Mouse (Mus musculus) limb, embryonic 10.5 days (tissue): ENCODE measurements around the gene Htr6. TPM values are rescaled to one million over a fixed set of nuclear protein-coding genes. Genes with fewer than 3 reads are reported as not detected.

ENCODE experiments used
- DNase-seq: peaks from one replicate; pipeline ENCODE4 v3.0.0-alpha.2; 2017; ENCODE audit warnings: low spot score
- H3K27ac ChIP-seq: fragments of 300-500 bp; sonication (generic); 2 replicates; pipeline ENCODE4 v1.5.1; 2016; ENCODE audit warnings: mild to moderate bottlenecking
- H3K27me3 ChIP-seq: fragments of 300-500 bp; sonication (generic); 2 replicates; pipeline ENCODE4 v1.6.1; 2016; ENCODE audit warnings: low read depth, mild to moderate bottlenecking; ENCODE audit not compliant: poor library complexity, severe bottlenecking
- H3K36me3 ChIP-seq: fragments of 300-500 bp; sonication (generic); 2 replicates; pipeline ENCODE4 v1.6.1; 2016; ENCODE audit warnings: mild to moderate bottlenecking, moderate library complexity
- H3K4me1 ChIP-seq: fragments of 300-500 bp; sonication (generic); 2 replicates; pipeline ENCODE4 v1.6.1; 2016
- H3K4me3 ChIP-seq: fragments of 300-500 bp; sonication (generic); 2 replicates; pipeline ENCODE4 v1.5.1; 2016; ENCODE audit warnings: mild to moderate bottlenecking, moderate library complexity
- H3K9me3 ChIP-seq: fragments of 300-500 bp; sonication (generic); replicated peaks from 2 replicates; pipeline ENCODE4 v1.6.1; 2016; ENCODE audit warnings: mild to moderate bottlenecking
- WGBS: fragments of 180-500 bp; shearing (Covaris S2); methylation state at CpG from one replicate; pipeline ENCODE4 v1.1.7; 2016; 5-methylcytosine and 5-hydroxymethylcytosine counted together
- polyA plus RNA-seq: library from polyadenylated mRNA; unstranded; fragments of >200 nt; fragmentation: Nextera tagmentation; extraction: Ambion mirVana; gene quantifications from 2 replicates; pipeline ENCODE4 v1.2.1, GENCODE M21; 2016

Htr6 gene
- polyA plus RNA-seq, 1 experiment from 2014 or later = not detected

- Histone ChIP-seq H3K9me3 (no peaks in the 10 kb centered on the region), H3K27me3 (peaks cover 16% of the 10 kb centered on the region; the same call in 1 of the 2 replicates), H3K4me1 (peaks cover 29% of the 10 kb centered on the region), H3K27ac (no peak overlapping the region), H3K36me3 (no peaks in the 10 kb centered on the region), H3K4me3 (no peak overlapping the region)
- 94% methylated on average over 3 of the region's 3 CpGs for WGBS
- DNase-seq = no peak
Observed at GRCm38 (mm10) chr4:139035799-139036198, 39.6 kb downstream of the Htr6 start.

DNA sequence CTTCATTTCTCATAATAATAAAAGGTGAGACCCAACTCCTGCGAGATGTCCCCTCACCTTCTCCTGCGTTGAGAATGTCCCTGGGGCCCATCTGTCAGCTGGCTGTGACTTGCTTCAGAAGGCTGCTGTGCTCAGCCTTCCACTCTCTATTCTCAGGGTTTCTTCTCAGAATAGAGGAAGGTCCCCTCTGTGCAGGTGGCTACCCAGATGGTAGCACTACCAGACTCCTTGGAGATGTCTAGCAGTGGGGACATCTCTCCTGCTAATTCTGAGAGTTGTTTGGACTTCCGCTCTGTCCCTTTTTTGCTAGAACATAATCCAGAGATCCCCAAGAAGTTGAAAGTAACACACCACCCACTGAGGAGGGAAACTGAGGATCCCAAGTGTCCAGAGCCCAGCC is 40.4 kb downstream of the Htr6 start:
- no peak overlapping the region for H3K27ac ChIP-seq
- H3K27me3 ChIP-seq = peaks cover 8% of the 10 kb centered on the region; the same call in 1 of the 2 replicates
- DNase-seq = no peak
- 95% methylated on average over 3 of the region's 3 CpGs for WGBS
- no peak overlapping the region for H3K4me3 ChIP-seq
- peaks cover 20% of the 10 kb centered on the region for H3K4me1 ChIP-seq
- H3K36me3 ChIP-seq = no peaks in the 10 kb centered on the region
- H3K9me3 ChIP-seq = no peaks in the 10 kb centered on the region

GRCm38 (mm10) chr4:139034540-139034939 is 40.8 kb downstream of the Htr6 start:
- no peak overlapping the region for H3K4me3 ChIP-seq
- WGBS = 52% methylated on average over 4 of the region's 4 CpGs

DNA sequence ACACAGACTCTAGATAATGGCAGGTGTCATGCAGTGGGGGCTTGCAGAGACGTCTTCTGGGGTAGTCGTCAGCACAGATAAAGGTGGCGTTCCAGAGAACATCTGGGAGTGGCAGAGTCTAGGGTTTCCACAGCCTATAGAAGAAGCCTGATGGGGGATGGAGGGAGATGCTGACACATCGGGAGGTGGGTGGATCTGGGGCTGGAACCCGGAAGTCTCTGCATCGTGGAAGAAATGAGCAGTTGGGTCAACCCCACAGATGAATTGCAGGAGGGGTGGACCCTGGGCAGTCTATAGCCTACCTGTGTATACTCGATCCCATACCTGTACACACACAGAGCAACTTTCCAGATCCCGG is 41.4 kb downstream of the Htr6 start:
- H3K9me3 ChIP-seq = no peaks in the 10 kb centered on the region

More at GRCm38 (mm10) chr4:139034540-139034939, 40.8 kb downstream of the Htr6 start:
- Histone ChIP-seq H3K9me3 (no peaks in the 10 kb centered on the region), H3K4me1 (peaks cover 16% of the 10 kb centered on the region), H3K36me3 (no peaks in the 10 kb centered on the region), H3K27me3 (peaks cover 4% of the 10 kb centered on the region; the same call in 1 of the 2 replicates), H3K27ac (no peak overlapping the region)
- no peak for DNase-seq

DNA sequence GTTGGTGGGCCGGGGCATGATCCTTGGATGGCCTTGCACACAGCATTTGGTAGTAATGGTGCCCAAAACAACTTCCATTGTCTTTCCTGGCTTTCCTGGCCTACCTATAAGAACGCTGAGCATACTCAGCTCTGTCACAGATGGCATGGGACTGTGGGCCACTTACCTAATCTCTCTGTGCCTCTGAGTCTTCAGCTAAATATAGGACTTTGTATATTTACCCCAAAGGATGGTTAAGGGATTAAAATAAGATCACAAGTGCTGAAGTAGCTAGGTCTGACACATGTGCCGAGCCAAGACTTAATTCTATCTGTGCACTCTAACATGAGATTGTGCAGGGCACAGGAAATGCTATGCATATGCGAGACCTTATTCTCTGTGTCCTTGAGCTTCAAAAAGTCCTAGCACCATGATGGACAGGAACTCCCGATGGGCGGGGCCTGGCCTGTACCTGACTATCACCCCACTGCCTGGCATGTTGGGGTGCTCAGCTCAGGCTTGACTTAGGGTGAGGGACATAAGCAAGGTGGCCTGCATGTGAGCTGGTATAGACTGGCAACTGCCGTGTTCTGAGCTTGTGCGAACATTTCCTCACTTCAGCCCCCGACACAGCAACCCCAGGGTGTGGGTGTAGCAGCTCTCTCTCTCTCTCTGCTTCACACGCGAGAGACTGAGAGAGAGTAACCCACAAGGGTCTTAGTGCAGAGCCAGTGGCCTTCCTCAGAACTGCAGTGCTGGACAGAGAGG is 41.9 kb downstream of the Htr6 start:
- Histone ChIP-seq H3K4me1 (peaks cover 13% of the 10 kb centered on the region), H3K4me3 (no peak overlapping the region), H3K9me3 (no peaks in the 10 kb centered on the region), H3K36me3 (no peaks in the 10 kb centered on the region), H3K27me3 (no peaks in the 10 kb centered on the region), H3K27ac (no peak overlapping the region)
- 83% methylated on average over 11 of the region's 11 CpGs for WGBS
- no peak for DNase-seq

More for the DNA sequence above, 41.4 kb downstream of the Htr6 start:
- H3K27ac ChIP-seq = no peak overlapping the region
- no peaks in the 10 kb centered on the region for H3K27me3 ChIP-seq
- 85% methylated on average over 8 of the region's 8 CpGs for WGBS
- no peak for DNase-seq
- H3K4me1 ChIP-seq = peaks cover 14% of the 10 kb centered on the region
- H3K36me3 ChIP-seq = no peaks in the 10 kb centered on the region
- H3K4me3 ChIP-seq = no peak overlapping the region

GRCm38 (mm10) chr4:139032521-139032920 is 42.8 kb downstream of the Htr6 start:
- Histone ChIP-seq H3K4me1 (peaks cover 4% of the 10 kb centered on the region), H3K27ac (no peak overlapping the region), H3K4me3 (no peak overlapping the region), H3K27me3 (no peaks in the 10 kb centered on the region), H3K36me3 (no peaks in the 10 kb centered on the region), H3K9me3 (no peaks in the 10 kb centered on the region)
- 71% methylated on average over 12 of the region's 12 CpGs for WGBS
- DNase-seq = no peak

DNA sequence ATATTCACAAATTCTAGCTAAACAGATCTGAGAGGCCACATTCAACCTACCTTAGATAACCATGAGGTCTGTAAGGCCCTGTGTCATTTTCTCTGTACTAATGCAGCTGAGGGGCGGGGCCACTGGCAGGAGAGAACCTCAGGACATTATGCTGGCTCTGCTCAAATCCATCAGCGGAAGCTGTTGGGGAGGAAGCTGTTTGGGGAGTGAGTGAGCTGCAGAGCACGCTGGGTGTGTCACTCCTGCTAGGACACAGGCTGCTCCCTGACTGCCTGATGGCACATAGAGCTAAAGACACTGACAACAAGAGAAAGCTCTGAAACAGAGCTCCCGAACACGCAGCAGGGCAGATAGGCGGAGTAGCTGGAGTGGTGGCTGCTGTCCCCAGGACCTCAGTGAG is 44.7 kb downstream of the Htr6 start:
- peaks cover 3% of the 10 kb centered on the region; the same call in 1 of the 2 replicates for H3K4me1 ChIP-seq

GRCm38 (mm10) chr4:139024379-139024778 is 51.0 kb downstream of the Htr6 start:
- whole genome bisulfite sequencing = 48% methylated on average over 2 of the region's 2 CpGs
- Histone ChIP-seq H3K36me3 (no peaks in the 10 kb centered on the region), H3K27me3 (no peaks in the 10 kb centered on the region), H3K9me3 (0 out of 2 replicates have a peak, but pooled peaks cover 1% of the 10 kb centered on the region), H3K4me3 (no peak overlapping the region), H3K4me1 (no peaks in the 10 kb centered on the region), H3K27ac (no peak overlapping the region)
- DNase-seq = no peak

More for the DNA sequence above, 44.7 kb downstream of the Htr6 start:
- H3K36me3 ChIP-seq = no peaks in the 10 kb centered on the region
- H3K4me3 ChIP-seq = no peak overlapping the region
- no peaks in the 10 kb centered on the region for H3K27me3 ChIP-seq
- H3K9me3 ChIP-seq = no peaks in the 10 kb centered on the region
- H3K27ac ChIP-seq = no peak overlapping the region
- 55% methylated on average over 6 of the region's 6 CpGs for WGBS
- no peak for DNase-seq

DNA sequence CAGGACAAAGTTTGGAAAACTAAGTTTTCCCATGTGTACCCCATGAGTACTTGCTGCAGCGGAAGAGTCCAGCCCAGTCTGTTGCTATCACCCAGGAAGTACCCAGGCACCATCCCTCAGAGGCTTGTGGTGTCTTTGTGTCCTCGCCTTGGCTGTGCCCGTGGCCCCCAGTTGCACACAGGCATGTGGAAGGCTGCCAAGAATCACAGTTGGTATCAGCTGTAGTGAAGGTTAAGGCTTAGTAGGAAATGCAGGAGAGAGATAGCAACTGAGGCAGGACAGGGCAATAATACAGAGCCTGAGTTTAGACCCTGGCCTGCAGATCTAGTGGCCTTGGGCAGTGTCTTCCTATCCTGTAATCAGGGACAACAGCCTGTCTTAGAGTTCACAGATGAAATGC is 55.0 kb downstream of the Htr6 start:
- no peak overlapping the region for H3K4me3 ChIP-seq
- 93% methylated on average over 3 of the region's 3 CpGs for WGBS

DNA sequence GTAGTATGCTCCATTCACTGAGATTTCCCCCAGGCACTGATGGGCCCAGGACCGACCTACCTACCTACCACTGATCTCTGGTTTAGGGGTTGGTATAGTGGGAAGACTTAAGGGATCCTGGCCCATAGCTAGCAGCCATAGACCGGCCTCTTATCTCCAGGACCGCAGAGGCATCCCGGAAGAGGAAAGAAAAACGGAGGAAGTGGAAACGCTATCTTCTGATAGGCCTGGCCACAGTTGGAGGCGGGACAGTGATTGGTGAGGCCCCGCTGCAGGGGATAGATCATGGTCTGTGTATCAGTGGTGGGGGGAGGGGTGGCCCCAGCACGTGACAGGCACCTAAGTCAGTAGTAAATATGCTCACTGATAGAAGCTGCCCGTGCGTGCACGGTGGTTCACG is 56.0 kb downstream of the Htr6 start:
- H3K27ac ChIP-seq = no peak overlapping the region
- no peaks in the 10 kb centered on the region for H3K4me1 ChIP-seq
- H3K4me3 ChIP-seq = no peak overlapping the region
- H3K9me3 ChIP-seq = 0 out of 2 replicates have a peak, but pooled peaks cover 1% of the 10 kb centered on the region
- H3K36me3 ChIP-seq = no peaks in the 10 kb centered on the region
- no peak for DNase-seq
- no peaks in the 10 kb centered on the region for H3K27me3 ChIP-seq
- 70% methylated on average over 13 of the region's 13 CpGs for WGBS

More for the DNA sequence above, 55.0 kb downstream of the Htr6 start:
- Histone ChIP-seq H3K36me3 (no peaks in the 10 kb centered on the region), H3K9me3 (0 out of 2 replicates have a peak, but pooled peaks cover 1% of the 10 kb centered on the region), H3K27ac (no peak overlapping the region), H3K4me1 (no peaks in the 10 kb centered on the region), H3K27me3 (no peaks in the 10 kb centered on the region)
- no peak for DNase-seq

DNA sequence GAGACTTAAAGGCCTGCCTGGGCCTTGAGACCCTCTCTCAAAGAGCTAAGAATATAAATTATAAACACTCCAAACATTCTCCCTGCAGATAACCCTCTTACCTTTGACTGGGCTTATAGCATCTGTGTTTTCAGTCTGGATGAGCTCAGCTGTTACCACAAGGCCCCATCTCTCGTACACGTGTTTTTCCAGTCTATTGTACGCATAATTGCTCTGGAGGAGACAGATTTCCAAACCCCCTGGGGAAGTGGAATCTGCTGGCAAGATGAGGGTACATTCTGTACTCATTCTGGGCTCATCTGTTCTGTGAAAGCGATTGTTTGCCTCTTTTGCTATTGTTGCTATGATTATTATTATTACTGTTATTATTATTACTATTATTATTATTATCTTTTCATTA is 56.4 kb downstream of the Htr6 start:
- no peak overlapping the region for H3K27ac ChIP-seq
- DNase-seq = no peak
- H3K9me3 ChIP-seq = 0 out of 2 replicates have a peak, but pooled peaks cover 1% of the 10 kb centered on the region
- no peaks in the 10 kb centered on the region for H3K4me1 ChIP-seq
- WGBS = 88% methylated on average over 4 of the region's 4 CpGs
- H3K4me3 ChIP-seq = no peak overlapping the region
- H3K27me3 ChIP-seq = no peaks in the 10 kb centered on the region
- H3K36me3 ChIP-seq = no peaks in the 10 kb centered on the region

DNA sequence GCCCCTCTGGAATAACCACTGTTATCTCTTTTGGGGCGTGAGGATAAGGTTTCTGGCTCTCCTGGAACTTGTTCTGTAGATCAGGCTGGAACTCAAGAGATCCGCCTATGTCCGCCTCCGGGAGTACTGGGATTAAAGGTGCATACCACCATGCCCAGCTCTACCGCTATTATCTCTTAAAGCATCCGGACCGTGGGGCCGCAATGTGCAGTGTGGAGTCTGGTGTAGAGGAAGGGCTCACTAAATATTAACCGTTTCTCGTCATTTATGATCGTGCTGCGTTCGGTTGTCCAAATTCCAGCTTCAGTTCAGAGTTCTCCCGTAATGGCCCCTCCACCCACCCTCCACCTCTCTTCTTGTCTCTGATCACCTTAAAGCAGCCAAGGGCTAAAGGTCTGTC is 57.0 kb downstream of the Htr6 start:
- Histone ChIP-seq H3K4me3 (no peak overlapping the region), H3K36me3 (no peaks in the 10 kb centered on the region), H3K27me3 (no peaks in the 10 kb centered on the region), H3K4me1 (no peaks in the 10 kb centered on the region), H3K9me3 (0 out of 2 replicates have a peak, but pooled peaks cover 1% of the 10 kb centered on the region), H3K27ac (no peak overlapping the region)
- 90% methylated on average over 14 of the region's 14 CpGs for WGBS
- DNase-seq = no peak

DNA sequence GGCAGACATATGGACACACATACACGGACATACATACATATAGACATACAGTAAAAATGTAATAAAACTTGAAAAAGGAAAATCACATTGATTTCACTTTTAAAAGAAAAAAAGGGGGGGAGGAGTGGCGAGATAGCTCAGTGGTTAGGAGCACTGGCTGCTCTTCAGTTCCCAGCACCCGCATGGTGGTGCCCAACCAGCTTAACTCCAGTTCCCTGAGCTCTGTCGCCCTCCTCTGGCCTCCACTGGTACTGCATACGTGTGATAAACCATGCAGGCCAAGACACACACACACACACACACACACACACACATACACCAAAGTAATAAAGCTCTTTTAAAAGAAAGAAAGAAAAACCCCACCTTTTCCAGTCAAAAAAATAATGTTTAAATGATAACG is 60.6 kb downstream of the Htr6 start:
- Histone ChIP-seq H3K9me3 (no peaks in the 10 kb centered on the region), H3K27me3 (no peaks in the 10 kb centered on the region), H3K27ac (no peak overlapping the region), H3K4me3 (no peak overlapping the region), H3K4me1 (no peaks in the 10 kb centered on the region), H3K36me3 (no peaks in the 10 kb centered on the region)
- WGBS = 78% methylated on average over 6 of the region's 6 CpGs
- DNase-seq = no peak
